Mouse (Mus musculus): ENCODE measurements around the gene Nin. TPM values are rescaled to one million over a fixed set of nuclear protein-coding genes. Genes with fewer than 3 reads are reported as not detected.
A peak's percentile ranks its signal among the peaks of the same experiment; 100 is the strongest.

Nin gene
- polyA plus RNA-seq, 1 experiment = 11.5 TPM

- H3K27me3 ChIP-seq (ENCODE audit: control insufficient read depth, insufficient read depth, low read length) = no peaks in the 10 kb centered on the region
- TF ChIP-seq CTCF (IDR thresholded peaks at IDR 0.05; ENCODE audit: extremely low read depth, insufficient read depth, insufficient read length, insufficient replicate concordance) = no peak
- no peak for TF ChIP-seq POLR2A (IDR thresholded peaks at IDR 0.05; ENCODE audit: low read depth, low read length)
- H3K27ac ChIP-seq (ENCODE audit: insufficient read depth, low read length) = no peak overlapping the region
- H3K36me3 ChIP-seq (ENCODE audit: control insufficient read depth, insufficient read depth, low read length) = peaks cover 14% of the 10 kb centered on the region
- no peaks in the 10 kb centered on the region for H3K4me1 ChIP-seq (ENCODE audit: control insufficient read depth, insufficient read depth, insufficient read length)
- no peak for DNase-seq (ENCODE audit: low read depth in 1 of 2, low spot score in 2 of 2)
- H3K4me3 ChIP-seq (ENCODE audit: extremely low read depth, insufficient read depth, insufficient read length) = no peak overlapping the region
- 77% methylated on average over 4 of the region's 4 CpGs for WGBS
These were observed 103.2 kb downstream of the Nin start for GRCm38 (mm10) chr12:70010356-70010755.

GRCm38 (mm10) chr12:70005103-70005502 is 108.4 kb downstream of the Nin start:
- TF ChIP-seq POLR2A (IDR thresholded peaks at IDR 0.05; ENCODE audit: low read depth, low read length) = no peak
- TF ChIP-seq CTCF (IDR thresholded peaks at IDR 0.05; ENCODE audit: extremely low read depth, insufficient read depth, insufficient read length, insufficient replicate concordance) = no peak
- Histone ChIP-seq H3K4me1 (ENCODE audit: control insufficient read depth, insufficient read depth, insufficient read length) (no peaks in the 10 kb centered on the region), H3K27me3 (ENCODE audit: control insufficient read depth, insufficient read depth, low read length) (no peaks in the 10 kb centered on the region), H3K27ac (ENCODE audit: insufficient read depth, low read length) (no peak overlapping the region), H3K4me3 (ENCODE audit: extremely low read depth, insufficient read depth, insufficient read length) (no peak overlapping the region), H3K36me3 (ENCODE audit: control insufficient read depth, insufficient read depth, low read length) (no peaks in the 10 kb centered on the region)
- no peak for DNase-seq (ENCODE audit: low read depth in 1 of 2, low spot score in 2 of 2)
- WGBS = 57% methylated on average over 4 of the region's 4 CpGs

GRCm38 (mm10) chr12:69998186-69998983 is 115.1 kb downstream of the Nin start:
- 73% methylated on average over 13 of the region's 13 CpGs for WGBS

GRCm38 (mm10) chr12:69995382-69995781 is 118.1 kb downstream of the Nin start:
- no peak for TF ChIP-seq CTCF (IDR thresholded peaks at IDR 0.05; ENCODE audit: extremely low read depth, insufficient read depth, insufficient read length, insufficient replicate concordance)
- no peak for TF ChIP-seq POLR2A (IDR thresholded peaks at IDR 0.05; ENCODE audit: low read depth, low read length)
- Histone ChIP-seq H3K27me3 (ENCODE audit: control insufficient read depth, insufficient read depth, low read length) (no peaks in the 10 kb centered on the region), H3K4me1 (ENCODE audit: control insufficient read depth, insufficient read depth, insufficient read length) (no peaks in the 10 kb centered on the region; the same call in 1 of the 2 replicates), H3K27ac (ENCODE audit: insufficient read depth, low read length) (no peak overlapping the region), H3K36me3 (ENCODE audit: control insufficient read depth, insufficient read depth, low read length) (no peaks in the 10 kb centered on the region), H3K4me3 (ENCODE audit: extremely low read depth, insufficient read depth, insufficient read length) (no peak overlapping the region)
- no peak for DNase-seq (ENCODE audit: low read depth in 1 of 2, low spot score in 2 of 2)
- WGBS = 71% methylated on average over 3 of the region's 3 CpGs

More at GRCm38 (mm10) chr12:69998186-69998983, 115.1 kb downstream of the Nin start:
- no peak overlapping the region for H3K27ac ChIP-seq (ENCODE audit: insufficient read depth, low read length)
- H3K27me3 ChIP-seq (ENCODE audit: control insufficient read depth, insufficient read depth, low read length) = no peaks in the 10 kb centered on the region
- no peak overlapping the region for H3K4me3 ChIP-seq (ENCODE audit: extremely low read depth, insufficient read depth, insufficient read length)
- no peak for TF ChIP-seq POLR2A (IDR thresholded peaks at IDR 0.05; ENCODE audit: low read depth, low read length)
- TF ChIP-seq CTCF (IDR thresholded peaks at IDR 0.05; ENCODE audit: extremely low read depth, insufficient read depth, insufficient read length, insufficient replicate concordance) = no peak
- H3K36me3 ChIP-seq (ENCODE audit: control insufficient read depth, insufficient read depth, low read length) = no peaks in the 10 kb centered on the region
- H3K4me1 ChIP-seq (ENCODE audit: control insufficient read depth, insufficient read depth, insufficient read length) = no peaks in the 10 kb centered on the region
- no peak for DNase-seq (ENCODE audit: low read depth in 1 of 2, low spot score in 2 of 2)

- Histone ChIP-seq H3K4me1 (ENCODE audit: control insufficient read depth, insufficient read depth, insufficient read length) (peaks cover 3% of the 10 kb centered on the region; the same call in 1 of the 2 replicates), H3K36me3 (ENCODE audit: control insufficient read depth, insufficient read depth, low read length) (peaks cover 16% of the 10 kb centered on the region), H3K27ac (ENCODE audit: insufficient read depth, low read length) (peak within 1 kb of the TSS; percentile 76), H3K27me3 (ENCODE audit: control insufficient read depth, insufficient read depth, low read length) (no peaks in the 10 kb centered on the region), H3K4me3 (ENCODE audit: extremely low read depth, insufficient read depth, insufficient read length) (peak within 1 kb of the TSS; percentile 73)
- no peak; the same call in none of the 2 replicates for TF ChIP-seq POLR2A (IDR thresholded peaks at IDR 0.05; ENCODE audit: low read depth, low read length)
- no peak for TF ChIP-seq CTCF (IDR thresholded peaks at IDR 0.05; ENCODE audit: extremely low read depth, insufficient read depth, insufficient read length, insufficient replicate concordance)
- under 1% methylated on average over 87 of the region's 102 CpGs for WGBS
- DNase-seq (ENCODE audit: low read depth in 1 of 2, low spot score in 2 of 2) = peak; percentile 38 to 77
These were observed 126.6 kb downstream of the Nin start, which contains the start of gene Sav1 for GRCm38 (mm10) chr12:69986786-69987497. Gene Sav1, minus strand, starts transcription at chr12:69987002.

GRCm38 (mm10) chr12:69986241-69986762 is 127.2 kb downstream of the Nin start:
- WGBS = under 1% methylated on average over 36 of the region's 36 CpGs
- Histone ChIP-seq H3K27me3 (ENCODE audit: control insufficient read depth, insufficient read depth, low read length) (no peaks in the 10 kb centered on the region), H3K4me1 (ENCODE audit: control insufficient read depth, insufficient read depth, insufficient read length) (peaks cover 3% of the 10 kb centered on the region; the same call in 1 of the 2 replicates), H3K4me3 (ENCODE audit: extremely low read depth, insufficient read depth, insufficient read length) (peak overlapping the region; percentile 73), H3K27ac (ENCODE audit: insufficient read depth, low read length) (peak overlapping the region; percentile 76), H3K36me3 (ENCODE audit: control insufficient read depth, insufficient read depth, low read length) (peaks cover 17% of the 10 kb centered on the region)
- DNase-seq (ENCODE audit: low read depth in 1 of 2, low spot score in 2 of 2) = peak in 1 of 2 experiments; percentile 14
- TF ChIP-seq CTCF (IDR thresholded peaks at IDR 0.05; ENCODE audit: extremely low read depth, insufficient read depth, insufficient read length, insufficient replicate concordance) (no peak), POLR2A (IDR thresholded peaks at IDR 0.05; ENCODE audit: low read depth, low read length) (no peak)

Measured in spleen, adult 2 months (tissue).